Mouse (Mus musculus) cerebellum, postnatal 36 days (tissue): ENCODE measurements around the gene Hspg2.

Experiments
- DNase-seq, 2 experiments: peaks; one replicate each; pipeline ENCODE4 v3.0.0; 2021 to 2022; ENCODE audit warnings: mixed read lengths in 2 of 2

The Hspg2 gene

DNA sequence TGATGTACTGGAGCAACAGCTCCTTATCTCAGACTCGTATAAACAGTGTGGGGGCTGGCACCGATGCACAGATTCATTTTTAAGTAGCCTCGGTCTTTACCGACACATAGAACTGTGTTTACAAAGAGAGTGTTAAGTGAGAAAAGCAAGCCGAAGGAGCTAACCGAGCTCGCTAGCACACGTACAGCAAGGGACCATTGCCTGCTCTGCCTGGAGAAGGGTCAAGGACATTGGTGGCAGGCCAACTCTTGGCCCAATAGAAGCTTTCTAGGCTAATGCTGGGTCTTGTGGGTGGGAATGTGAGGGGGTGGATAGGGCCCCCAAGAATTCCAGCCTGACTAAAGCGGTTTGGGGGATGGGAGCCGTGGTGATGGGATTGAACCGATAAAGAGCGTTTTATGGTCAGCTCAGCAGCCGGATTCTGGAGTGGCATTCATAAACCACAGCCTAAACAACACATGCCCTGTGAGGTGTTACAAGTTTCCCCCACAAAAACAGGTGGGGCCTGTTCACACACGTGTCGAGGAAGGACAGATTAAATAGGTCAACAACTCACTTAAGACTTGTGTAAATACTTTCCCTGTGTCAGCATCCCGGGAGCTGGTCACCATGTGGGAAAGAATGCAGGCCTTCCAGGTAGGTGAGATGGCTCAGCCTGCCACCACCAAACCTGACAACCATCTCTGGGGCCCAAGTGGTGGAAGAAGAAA lies 6.4 kb upstream of the Hspg2 start:
- no peak for DNase-seq

DNA sequence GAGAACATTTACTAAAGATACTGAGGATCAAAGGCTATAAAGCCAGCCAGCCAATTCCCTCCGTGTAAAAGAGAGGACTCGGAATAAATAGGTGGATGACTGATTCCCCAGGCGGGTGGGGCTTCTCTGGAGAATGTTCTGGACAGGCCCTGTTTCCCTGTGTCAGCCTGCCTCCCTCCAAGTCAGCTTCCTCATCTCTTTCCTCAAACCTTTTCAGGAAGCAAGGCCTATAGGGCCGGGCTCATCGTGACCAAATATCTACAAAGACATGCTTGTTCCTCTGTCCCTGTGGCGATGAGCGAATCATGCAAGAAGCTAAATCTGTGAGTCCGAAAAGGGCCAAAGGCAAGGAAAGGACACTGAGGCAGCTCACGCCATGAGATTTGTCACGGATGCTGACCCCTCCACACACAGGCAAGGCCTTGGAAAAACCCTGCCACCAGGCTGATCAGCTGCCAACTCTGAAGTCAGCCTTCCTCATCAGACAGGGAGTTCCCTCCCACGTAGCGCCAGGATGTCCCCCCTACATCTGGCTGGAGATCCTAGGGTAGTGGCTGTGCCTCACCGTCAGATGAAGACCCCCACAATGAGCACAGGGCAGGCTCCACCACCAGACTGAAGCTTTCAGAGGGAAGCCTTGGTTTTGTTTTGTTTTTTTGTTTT lies 3.3 kb upstream of the Hspg2 start:
- DNase-seq: no peak

DNA sequence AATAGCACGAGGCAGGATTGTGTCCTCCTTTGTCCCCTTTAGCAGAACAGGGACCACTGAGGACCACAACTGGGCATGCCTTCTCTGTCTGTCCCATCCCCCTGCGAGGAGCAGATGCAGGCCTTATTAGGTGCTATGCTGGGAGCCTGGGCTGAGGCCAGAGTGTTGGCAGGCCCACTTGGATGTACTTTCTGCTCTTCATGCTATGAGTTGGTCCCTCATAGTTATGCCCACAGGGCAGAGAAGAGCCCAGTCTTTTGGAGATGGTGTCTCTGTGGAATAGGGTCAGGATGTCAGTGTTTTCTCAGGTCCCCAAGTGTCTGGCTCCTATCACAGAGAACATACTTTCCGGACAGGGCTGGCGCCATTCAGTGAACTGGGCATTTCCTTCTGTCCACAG lies 1.6 kb upstream of the Hspg2 start:
- no peak for DNase-seq

DNA sequence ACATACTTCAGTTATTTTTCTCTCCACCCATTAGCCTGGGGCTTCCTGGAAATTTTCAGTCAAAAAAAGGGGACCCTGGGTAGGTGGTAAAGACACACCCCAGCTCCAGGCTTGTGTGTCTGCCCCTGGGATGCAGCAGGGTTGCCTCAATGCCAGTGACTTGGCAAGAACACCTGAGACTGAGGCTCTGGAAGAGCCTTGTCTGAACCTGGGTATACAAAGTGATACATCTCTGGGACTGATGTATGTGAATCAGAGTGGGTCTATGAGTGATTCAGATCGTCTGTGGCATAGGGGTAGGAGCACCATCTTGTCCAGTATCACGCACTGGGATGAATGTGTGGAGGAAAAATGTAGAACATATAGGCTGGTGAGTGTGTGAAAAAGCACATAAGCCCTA lies 1.0 kb upstream of the Hspg2 start:
- DNase-seq: no peak

DNA sequence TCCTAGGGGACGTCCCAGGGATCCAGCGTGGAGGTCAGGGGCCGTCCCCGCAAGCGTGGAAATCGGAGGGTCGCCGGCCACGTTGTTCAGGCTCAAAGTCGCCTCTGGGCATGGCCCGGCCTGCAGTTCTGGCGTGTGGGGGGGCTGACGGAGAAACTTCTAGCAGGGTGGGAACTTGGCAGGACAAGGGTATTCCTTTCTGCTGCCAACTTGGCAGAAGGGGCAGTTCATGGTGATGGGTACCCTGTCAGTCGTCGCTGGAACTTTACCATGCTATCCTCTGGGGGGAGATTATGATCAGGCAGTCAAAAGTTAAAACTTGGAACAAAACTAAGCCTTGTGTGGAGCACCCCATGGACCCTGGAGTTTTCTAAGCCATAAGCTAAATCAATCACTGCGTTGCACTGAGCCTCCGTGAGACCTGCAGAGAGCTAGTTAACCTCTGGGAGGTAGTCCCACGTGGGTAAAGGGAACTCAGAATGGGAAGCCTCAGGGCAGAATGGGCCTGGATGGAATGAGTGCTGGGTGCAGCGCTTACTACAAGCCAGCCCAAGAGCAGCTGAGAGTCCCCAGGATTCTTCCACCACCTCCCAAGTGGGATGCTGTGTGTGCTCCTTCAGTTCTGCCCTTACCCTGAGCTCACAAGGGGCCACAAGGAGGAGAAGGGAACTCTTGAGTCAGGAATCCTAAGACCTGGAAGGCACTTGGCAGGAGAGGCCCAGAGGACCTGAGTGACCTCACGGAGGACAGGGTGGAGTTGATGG lies 694 bp downstream of the Hspg2 start:
- no peak for DNase-seq

DNA sequence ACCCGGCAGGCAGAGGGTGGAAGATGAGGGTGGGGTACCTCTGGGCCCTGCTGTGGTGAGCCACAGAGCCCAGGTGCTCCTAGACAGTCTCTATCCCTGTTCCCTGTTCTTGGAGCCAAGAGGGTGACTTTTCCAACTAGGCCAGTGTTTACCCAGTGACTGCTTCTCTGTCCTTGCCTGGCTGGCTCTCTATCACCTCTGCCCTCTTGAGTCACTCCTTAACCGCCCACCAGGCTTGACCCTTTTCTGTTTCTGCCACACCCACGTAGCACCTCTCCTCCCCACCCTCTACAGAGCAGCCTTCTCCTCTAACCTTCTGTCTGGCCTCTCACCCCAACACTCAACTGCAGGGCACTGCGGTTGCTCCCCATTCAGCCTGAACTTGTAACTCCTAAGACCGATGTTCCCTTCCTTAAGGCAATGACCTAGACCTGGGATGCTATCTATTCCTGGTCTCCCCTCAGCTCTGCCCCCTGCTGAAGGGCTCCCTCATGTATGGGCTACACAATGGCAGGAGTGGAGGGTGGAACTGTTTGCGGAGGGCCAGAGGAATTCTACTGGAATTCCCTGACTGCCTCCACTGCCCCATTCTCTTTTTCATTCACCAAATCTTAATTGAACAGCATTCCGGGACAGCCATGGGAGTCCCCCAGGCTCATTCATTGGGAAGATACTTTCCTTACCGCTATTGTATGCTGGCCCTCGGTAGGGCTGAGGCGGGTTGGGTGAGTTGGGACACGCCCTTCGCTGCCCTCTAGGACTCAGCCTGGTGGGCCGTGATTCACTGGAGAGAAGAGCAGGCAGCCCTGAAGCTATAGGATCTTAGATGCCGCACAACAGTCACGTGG lies 1.5 kb downstream of the Hspg2 start:
- DNase-seq: no peak

DNA sequence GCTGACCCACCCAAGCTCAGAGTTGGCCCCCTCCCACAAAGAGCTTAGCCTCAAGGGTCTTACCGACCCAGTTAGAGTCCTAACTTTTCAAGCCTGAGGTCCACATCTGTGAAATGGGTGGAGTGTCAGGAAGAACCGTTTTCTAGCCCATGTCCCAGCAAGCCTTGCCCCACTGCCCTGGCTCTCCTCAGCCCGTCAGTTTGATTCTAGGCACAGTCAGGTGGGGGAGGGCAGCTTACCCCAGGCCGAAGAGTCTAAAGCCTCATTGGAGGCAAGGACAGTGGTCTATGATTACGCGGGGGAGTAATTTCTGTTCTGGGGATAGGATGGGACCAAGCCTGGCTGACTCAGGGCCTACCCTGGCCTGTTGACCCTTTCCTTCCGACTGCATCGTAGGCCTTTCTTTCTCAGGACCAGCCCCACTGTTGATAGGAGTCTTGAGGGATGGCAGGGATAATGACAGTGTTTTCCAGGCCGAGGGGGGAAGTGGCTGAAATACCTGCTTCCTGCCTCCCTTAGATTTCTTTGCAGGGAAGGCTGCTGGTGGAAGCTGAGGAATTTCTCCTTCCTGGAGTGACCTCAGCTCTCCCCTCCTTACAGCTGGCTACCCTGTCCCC lies 2.2 kb downstream of the Hspg2 start:
- no peak for DNase-seq

DNA sequence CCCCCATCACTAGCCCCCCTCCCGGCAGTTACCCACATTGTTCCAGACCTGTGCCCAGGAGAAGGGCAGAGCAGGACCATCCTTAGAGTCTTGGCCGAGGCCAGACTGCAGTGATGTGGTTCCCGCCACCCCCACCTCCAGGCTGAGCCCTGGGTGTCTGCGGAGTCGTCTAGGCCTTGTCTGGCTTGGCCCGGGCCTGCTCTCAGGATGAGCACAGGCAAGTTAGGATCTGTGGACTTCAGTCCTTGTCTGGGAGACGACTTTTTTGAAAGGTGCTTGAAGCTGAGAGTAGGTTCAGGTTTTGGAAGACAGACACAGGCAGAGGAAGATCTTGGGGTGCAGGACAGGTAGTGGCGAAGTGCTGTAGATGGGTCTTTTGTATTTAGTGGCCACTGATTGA lies 2.8 kb downstream of the Hspg2 start:
- no peak for DNase-seq

DNA sequence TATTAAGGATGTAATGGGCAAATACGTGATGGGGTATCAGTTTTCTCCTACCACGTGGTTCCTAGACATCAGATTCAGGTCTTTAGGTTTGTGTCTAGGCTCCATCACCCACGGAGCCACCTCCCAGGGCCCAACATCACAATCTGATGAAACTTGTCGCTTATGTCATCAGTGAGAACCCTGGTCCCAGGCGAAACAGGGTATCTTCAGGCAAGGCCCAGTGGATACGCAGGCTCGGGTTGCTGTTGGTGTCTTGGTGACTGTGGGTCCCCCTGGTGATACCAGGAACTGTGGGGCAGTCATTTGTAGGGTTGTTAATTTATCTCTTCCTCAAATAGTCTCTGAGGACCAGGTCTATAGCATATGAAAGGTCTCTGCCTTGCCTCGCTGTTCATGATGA lies 4.7 kb downstream of the Hspg2 start:
- DNase-seq: no peak

DNA sequence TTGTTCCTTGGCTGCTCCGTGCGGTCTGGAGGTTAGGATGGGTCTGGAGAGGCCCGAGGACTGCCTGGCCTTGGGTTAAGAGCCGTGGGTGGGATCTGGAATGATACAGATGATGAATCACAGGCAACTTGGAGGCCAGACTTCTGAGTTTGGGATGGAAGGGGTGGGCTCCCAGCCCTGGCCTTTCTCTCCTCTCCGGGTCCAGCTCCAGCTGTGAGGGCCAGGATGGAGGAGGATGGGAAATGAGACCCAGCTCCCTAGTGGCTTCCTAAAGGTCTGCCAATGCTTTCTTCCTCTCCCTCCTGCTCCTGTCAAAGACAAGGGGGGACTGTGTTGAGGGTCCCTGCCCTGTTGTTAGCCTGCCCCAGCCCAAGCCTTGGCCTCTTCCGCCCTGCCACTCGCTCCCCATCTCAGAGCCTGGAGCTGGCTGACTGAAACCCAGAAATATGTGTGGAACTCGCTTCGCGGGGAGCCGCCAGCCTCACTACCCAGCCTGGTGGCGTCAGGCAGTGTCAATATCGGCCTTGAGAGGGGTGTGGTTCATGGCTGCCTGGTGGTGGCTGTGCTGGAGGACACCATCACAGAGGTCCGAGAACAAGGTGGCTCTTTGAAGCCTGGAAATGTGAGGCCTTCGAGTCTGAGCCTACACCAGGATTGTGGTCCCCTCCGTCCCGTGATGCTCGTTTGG lies 5.3 kb downstream of the Hspg2 start:
- no peak for DNase-seq

DNA sequence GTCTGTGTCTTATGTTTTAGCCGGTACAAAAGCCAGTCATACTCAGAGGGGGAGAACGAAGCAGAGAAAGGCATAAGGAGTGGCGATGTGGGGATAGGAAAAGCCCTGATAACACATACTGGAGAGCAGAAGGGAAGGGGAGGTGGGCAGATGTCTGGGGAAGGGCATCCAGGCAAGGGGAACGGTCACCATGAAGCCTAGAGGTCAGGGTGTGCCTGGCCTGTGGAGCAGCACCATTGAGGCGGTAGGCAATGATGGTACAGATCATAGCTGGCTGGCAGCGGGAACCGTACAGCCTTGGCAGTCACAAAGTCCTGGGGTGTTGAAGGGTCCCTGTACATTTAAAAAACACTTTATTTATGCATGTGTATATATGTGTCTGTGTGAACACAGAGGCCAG lies 6.1 kb downstream of the Hspg2 start:
- no peak for DNase-seq

DNA sequence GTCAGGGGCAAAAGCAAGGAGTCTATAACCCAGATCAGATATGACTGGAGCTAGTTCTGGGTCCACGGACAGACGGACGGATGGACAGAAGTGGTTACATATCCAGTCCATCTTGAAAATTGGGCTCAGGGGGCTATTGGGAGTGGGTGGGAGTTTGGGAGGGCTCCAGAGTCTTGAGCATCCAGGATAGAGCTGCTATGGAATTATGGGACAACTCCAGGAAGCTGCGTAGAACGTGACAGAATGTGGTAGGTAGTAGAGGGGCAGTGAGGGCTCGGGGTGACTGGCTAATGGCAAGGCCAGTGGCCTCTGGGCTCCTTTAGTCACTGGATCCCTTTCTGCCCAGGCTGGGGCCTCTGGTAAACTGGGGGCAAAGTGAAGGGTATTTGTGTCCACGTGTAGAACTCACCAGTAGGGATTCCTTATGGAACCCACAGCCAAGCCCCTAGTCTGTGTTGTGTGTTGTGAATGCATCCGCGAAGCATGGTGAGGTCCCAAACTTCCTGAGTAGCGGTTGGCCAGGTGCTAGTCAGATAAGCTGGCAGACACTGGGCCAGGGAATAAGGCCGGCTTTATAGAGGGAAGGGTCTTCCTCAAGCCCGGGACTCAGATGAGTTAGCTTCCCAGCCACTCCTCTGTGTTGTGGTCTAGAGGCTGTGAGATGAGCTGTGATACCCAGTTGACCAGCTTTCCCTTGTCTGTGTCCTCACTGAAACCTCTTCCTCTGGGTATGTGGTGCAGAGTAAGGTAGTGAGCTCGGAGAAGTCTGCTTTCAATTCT lies 6.9 kb downstream of the Hspg2 start:
- no peak for DNase-seq

DNA sequence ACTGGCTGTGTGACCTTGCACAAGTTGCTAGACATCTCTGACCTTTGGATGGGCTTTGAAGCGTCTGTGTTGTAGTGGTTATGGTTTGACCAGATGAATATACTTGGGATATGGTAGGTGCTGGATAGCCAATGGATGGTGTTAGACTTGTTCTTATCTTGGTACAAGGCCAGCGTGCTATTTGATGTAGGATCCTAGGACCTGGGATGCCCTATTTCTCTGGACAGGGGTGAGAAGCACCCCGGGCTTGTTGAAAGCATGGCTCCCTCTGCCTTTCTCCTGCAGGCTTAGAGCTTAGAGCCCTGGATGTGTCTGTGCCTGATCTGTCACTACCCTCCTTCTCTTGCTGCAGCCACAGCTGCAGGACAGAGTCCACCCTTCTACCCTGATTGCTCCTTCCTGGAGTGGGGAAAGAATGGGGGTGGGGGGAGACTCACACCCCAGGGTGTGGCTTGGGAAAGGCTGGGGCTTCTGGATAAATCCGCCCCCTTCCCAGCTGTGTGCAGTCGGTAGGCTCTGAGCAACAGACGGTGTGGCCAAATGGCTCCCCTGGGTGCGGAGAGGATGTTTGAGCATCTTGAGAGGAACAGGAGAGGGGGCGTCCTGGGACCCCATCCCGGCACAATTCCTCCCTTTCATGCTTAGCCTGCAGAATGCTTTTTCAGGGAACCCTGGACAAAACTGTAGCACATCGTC lies 7.6 kb downstream of the Hspg2 start:
- no peak for DNase-seq

DNA sequence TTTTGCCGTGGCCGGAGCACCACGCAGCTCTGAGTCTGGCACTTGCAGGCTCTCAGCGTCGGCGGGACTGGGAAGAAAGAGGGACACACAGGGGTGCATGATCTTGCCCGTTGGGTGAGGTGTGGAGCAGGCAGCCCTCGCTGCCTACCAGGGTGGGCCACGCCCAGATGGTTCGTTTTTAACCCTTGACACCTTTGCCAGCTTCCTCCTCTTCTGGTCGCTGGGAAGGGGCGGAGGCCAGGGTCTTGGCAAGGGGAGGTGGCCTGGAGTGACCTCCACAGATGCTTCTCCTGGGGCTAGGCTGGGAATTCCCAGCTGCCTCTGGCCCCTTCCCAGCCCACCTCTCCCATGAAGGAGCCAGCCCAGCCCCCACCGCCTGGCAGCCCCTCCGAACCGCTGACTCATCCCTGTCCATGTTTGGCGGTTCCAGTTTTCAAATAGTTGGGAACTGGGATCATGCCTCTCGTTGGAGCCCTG lies 8.2 kb downstream of the Hspg2 start:
- DNase-seq: no peak

DNA sequence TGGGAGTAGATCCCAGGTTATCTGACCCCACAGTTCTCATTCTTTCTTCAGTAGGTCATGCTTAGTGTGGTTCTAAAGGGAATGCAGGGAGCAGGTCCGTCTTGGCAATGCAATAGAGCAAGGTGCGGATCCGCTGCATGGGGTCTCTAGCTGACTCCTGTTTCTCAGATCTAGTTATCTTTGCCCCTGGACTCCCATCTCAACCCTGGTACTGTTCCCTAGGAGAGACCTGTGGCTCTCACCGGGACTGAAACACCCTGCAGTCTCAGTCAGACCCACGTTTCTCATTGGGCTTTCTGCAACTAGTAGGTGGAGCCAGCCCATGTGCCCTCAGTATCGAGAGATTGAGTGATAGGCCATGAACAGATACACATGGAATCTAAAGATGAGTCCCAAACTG lies 9.0 kb downstream of the Hspg2 start:
- DNase-seq: no peak

DNA sequence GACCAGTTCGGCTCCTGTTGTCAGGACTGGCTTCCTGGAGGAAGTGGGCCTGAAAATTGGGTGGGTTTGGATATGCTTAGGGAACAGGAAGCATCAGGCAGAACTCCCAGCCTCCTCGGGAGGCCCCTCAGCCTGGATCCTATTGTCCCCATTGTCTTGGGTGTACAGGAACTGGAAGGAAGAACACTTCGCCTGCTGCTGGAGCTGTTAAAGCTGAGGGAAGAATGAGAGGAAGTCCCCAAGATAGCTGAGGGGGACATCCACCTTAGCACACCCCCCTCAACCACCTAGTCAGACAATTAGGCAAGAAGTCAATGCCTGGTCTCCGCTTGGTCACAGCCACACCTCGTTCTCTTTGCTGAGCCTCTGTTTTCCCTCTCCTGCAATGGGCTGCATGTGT lies 9.7 kb downstream of the Hspg2 start:
- no peak for DNase-seq

DNA sequence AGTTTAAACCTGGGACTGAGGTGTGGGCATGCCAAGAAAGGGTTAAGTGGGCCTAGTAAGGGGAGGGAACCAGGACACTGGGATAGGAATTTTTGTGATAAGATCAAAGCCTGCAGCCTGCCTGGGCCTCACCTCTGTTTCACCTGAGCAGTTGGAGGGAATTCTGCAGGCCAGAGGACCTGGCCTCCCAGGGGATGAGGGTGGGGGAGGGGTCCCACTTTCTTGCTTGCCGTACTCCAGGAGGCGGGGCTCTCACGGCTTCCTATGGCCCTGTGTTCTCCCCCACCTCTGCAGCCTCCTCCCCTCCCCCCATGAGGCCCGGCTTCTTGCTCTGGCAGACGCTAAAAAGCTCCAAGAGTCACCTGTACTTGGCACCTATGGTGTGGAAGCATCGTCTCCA lies 11.2 kb downstream of the Hspg2 start:
- DNase-seq: no peak

DNA sequence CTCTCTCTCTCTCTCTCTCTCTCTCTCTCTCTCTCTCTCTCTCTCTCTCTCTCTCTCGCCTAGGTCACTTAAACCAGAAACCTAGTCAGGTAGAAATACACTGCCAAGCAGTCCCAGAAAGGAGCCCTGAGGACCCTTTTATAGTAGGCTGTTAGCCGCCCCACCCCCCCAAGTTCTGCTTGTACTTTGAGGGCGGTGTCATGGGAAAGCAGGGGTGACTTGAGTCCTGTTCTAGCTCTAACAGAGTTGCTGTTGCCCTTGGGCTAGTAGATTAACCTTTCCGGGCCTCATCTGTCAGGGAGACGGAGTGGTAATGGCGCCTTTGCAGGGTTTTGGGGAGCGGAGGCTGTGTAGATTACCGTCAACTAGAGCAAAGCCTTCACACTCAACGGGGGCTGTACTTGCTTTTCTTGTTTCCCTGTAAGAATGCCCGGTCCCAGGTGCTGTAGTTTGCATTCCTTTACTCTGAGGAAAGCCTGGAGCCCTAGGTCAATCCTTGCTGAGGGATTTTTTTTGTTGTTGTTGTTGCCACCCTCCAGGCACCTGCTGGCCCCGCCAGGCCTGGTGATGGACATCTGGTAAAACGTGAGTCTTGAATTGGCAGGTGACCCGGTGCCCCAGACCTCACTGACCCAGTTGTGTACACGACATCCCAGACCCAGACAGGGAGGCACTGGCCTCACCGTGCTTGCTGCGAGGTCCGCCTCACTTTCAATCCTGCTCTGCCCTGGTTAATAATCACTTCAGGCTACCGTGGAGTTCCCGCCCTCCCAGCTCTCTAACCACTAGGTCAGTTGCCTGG lies 11.8 kb downstream of the Hspg2 start:
- DNase-seq: no peak

DNA sequence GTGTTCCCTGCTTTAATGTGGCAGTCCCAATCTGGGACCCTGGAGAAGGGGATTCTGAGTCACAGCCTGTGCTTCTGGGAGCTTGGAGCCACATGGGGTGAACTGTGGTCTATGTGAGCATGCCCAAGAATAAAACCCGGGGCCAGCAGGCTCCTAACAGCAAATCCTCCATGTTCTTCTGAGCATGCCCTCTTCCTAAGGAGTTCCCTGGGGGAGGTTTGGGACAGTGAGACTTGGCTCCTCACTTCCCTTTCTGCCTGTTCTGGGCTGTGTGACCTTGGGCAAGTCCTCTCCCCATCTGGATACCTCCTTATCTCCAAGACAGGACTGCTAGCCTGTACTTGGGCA lies 12.4 kb downstream of the Hspg2 start:
- DNase-seq: no peak
